Mouse (Mus musculus) forebrain, embryonic 13.5 days (tissue): ENCODE measurements around the gene Tubg2. TPM values are rescaled to one million over a fixed set of nuclear protein-coding genes. Genes with fewer than 3 reads are reported as not detected.

Experiments
- ATAC-seq: fragments of 200-750 bp; cut with Nextera tagmentation; 2 replicates; pipeline ENCODE4 v1.8.0; 2017
- H3K27ac ChIP-seq: fragments of 300-500 bp; sonication (generic); 2 replicates; pipeline ENCODE4 v1.5.1; 2015; ENCODE audit warnings: inconsistent platforms, mild to moderate bottlenecking, moderate library complexity
- H3K27me3 ChIP-seq: fragments of 300-500 bp; sonication (generic); 2 replicates; pipeline ENCODE4 v1.6.1; 2015; ENCODE audit warnings: mild to moderate bottlenecking, inconsistent platforms
- H3K36me3 ChIP-seq: fragments of 300-500 bp; sonication (generic); 2 replicates; pipeline ENCODE4 v1.6.1; 2015; ENCODE audit warnings: mild to moderate bottlenecking, inconsistent platforms; ENCODE audit not compliant: poor library complexity, severe bottlenecking
- H3K4me1 ChIP-seq: fragments of 300-500 bp; sonication (generic); 2 replicates; pipeline ENCODE4 v1.6.1; 2015; ENCODE audit warnings: inconsistent platforms
- H3K4me2 ChIP-seq: fragments of 300-500 bp; sonication (generic); 2 replicates; pipeline ENCODE4 v1.6.1; 2015; ENCODE audit warnings: inconsistent platforms, mild to moderate bottlenecking, moderate library complexity
- H3K4me3 ChIP-seq: fragments of 300-500 bp; sonication (generic); 2 replicates; pipeline ENCODE4 v1.5.1; 2015; ENCODE audit warnings: mild to moderate bottlenecking, inconsistent platforms
- H3K9ac ChIP-seq: fragments of 300-500 bp; sonication (generic); 2 replicates; pipeline ENCODE4 v1.6.1; 2015; ENCODE audit warnings: mild to moderate bottlenecking, inconsistent platforms
- H3K9me3 ChIP-seq: fragments of 300-500 bp; sonication (generic); replicated peaks from 2 replicates; pipeline ENCODE4 v1.6.1; 2016; ENCODE audit warnings: inconsistent platforms
- WGBS: fragments of 180-500 bp; shearing (Covaris S2); methylation state at CpG from one replicate; pipeline ENCODE4 v1.1.7; 2015; 5-methylcytosine and 5-hydroxymethylcytosine counted together
- polyA plus RNA-seq: library from polyadenylated mRNA; unstranded; fragments of >200 nt; fragmentation: Nextera tagmentation; extraction: Ambion mirVana; gene quantifications from 2 replicates; pipeline ENCODE4 v1.2.1, GENCODE M21; 2015

The Tubg2 gene
- polyA plus RNA-seq, 1 experiment from 2014 or later: 14.6 TPM

DNA sequence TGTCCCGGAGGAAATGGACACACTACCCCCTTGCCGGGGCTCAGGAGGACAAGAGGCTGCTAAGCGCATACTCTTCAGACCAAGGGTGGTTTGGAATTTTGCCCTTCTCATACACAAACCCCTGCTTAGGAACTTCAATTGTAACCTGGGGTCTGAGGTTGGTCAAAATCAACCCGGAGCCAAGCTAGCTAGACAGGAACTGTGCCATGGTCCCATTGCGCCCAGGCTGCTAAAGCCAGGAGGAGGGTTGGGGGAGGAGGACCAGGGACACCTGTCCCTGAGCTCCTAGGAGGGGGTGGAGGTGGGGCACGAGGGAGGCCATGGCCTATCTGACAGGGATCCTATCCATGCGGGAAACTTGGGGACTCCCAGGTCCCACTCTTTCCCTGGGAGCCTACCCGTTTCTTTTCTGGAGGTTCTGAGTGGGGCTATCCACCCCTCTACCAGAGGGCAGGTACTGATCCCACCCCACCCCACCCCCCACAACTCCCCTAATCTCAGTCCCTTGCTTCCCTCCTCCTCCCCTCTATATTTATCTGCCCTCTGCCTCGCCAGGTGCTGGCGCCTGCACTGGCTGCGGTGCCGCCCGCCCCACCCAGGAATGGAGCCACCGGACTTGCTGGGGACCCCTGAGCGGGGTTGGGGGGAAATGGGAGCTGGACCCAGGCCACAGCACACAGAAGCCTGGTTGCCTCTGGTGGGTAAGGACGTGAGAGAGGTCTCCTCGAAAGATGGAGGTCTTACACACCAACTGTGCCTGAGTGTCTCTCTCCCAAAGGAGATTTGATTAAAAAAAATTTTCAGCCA is 13.8 kb downstream of the Tubg2 start:
- WGBS: 15% methylated on average over 16 of the region's 17 CpGs
- H3K27ac ChIP-seq: no peak overlapping the region
- H3K4me1 ChIP-seq: peaks cover 52% of the 10 kb centered on the region
- H3K36me3 ChIP-seq: peaks cover 17% of the 10 kb centered on the region
- peak overlapping the region; percentile 83 for H3K4me2 ChIP-seq
- H3K9me3 ChIP-seq: no peaks in the 10 kb centered on the region
- ATAC-seq: no peak
- peak overlapping the region; percentile 69 for H3K4me3 ChIP-seq
- peaks cover 78% of the 10 kb centered on the region for H3K27me3 ChIP-seq
- H3K9ac ChIP-seq: peak overlapping the region; percentile 77

DNA sequence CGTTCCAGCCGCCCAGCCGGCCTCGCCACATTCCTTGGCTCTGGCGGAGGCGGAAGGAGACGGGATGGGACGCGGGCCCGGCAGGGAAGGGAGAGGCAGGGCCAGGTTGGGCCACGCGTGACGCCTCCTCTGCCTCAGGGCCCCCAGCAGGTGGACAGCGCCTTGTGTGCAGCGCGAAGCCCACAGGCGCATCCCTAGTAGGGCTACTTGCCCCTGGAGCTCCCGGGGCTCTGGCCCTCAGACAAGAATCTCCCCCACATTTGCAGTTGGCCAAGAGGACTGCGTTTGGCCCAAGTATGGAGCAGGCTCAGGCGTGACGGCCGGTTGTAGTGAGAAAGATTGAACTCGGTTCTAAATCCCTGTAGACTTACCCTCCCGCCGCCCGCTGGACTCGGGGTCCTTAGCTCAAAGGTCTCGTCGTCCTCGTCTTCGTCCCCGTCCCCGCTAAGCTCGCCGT is 14.7 kb downstream of the Tubg2 start, which contains the start of gene Cntnap1:
TSS of gene Cntnap1 (plus strand) at position 170 of the 457 bp plus-strand sequence.
- Histone ChIP-seq H3K9ac (peak within 1 kb of the TSS; percentile 77), H3K27ac (peak within 1 kb of the TSS; percentile 25; the same call in 1 of the 2 replicates), H3K4me3 (peak within 1 kb of the TSS; percentile 69), H3K27me3 (peaks cover 78% of the 10 kb centered on the region), H3K9me3 (no peaks in the 10 kb centered on the region), H3K36me3 (peaks cover 17% of the 10 kb centered on the region), H3K4me1 (peaks cover 60% of the 10 kb centered on the region), H3K4me2 (peak within 1 kb of the TSS; percentile 83)
- no peak for ATAC-seq
- 0% methylated on average over 35 of the region's 35 CpGs for WGBS

- peak within 1 kb of the TSS; percentile 77 for H3K9ac ChIP-seq
- H3K4me1 ChIP-seq: peaks cover 65% of the 10 kb centered on the region
- peak within 1 kb of the TSS; percentile 83 for H3K4me2 ChIP-seq
- H3K36me3 ChIP-seq: peaks cover 16% of the 10 kb centered on the region
- under 1% methylated on average over 36 of the region's 50 CpGs for WGBS
- ATAC-seq: peak; percentile 96
- peaks cover 77% of the 10 kb centered on the region for H3K27me3 ChIP-seq
- H3K4me3 ChIP-seq: peak within 1 kb of the TSS; percentile 69
- peak within 1 kb of the TSS; percentile 60 for H3K27ac ChIP-seq
- H3K9me3 ChIP-seq: no peaks in the 10 kb centered on the region
These were observed 15.3 kb downstream of the Tubg2 start, which contains the start of gene Plekhh3 for GRCm38 (mm10) chr11:101170811-101171610. TSS of gene Plekhh3 (minus strand) at chr11:101171351.

DNA sequence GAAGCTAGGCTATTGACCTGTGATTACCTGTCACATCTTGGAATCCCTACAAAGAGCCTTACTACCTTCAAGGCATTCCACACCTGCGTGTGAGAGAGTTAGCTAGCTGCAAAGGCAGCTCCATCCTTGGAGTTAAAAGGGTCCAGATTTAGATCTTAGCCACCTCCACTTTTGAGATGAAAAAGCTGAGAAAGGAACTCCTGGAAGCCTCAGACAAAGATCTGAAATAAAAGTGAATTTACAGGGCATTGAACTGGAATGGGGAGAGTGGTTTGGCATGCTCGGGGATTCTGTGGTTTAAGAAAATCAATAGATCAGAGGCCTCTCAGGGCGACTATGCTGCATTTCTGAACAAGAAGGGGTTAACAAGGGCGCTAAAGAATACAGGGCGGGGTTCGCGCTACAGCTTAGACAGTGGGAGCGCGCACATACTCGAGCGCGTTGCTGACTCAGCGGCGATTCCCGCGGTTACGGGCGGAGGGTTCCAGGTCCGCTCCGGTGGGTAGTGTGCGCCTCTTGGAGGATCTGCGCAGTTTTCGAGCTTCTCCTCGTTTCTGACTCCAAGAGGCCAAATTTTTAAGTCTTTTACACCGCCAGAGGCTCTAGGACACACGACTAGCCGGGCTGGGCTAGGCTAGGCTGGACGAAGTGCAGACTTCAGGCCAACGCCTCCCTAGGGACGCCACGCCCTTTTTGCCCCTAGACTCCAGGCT is 16.2 kb downstream of the Tubg2 start:
- peak overlapping the region; percentile 63 for H3K9ac ChIP-seq
- H3K4me3 ChIP-seq: peak overlapping the region; percentile 52
- peaks cover 77% of the 10 kb centered on the region for H3K27me3 ChIP-seq
- H3K9me3 ChIP-seq: no peaks in the 10 kb centered on the region
- peak; percentile 66 for ATAC-seq
- under 1% methylated on average over 31 of the region's 31 CpGs for whole genome bisulfite sequencing
- peaks cover 11% of the 10 kb centered on the region for H3K36me3 ChIP-seq
- H3K27ac ChIP-seq: peak overlapping the region; percentile 60
- peak overlapping the region; percentile 83 for H3K4me2 ChIP-seq
- H3K4me1 ChIP-seq: peaks cover 74% of the 10 kb centered on the region

- 19% methylated on average over 5 of the region's 5 CpGs for WGBS
- Histone ChIP-seq H3K36me3 (peaks cover 5% of the 10 kb centered on the region), H3K9ac (peak overlapping the region; percentile 63), H3K4me1 (peaks cover 79% of the 10 kb centered on the region), H3K4me2 (peak overlapping the region; percentile 83), H3K9me3 (no peaks in the 10 kb centered on the region), H3K27ac (peak overlapping the region; percentile 60), H3K27me3 (peaks cover 77% of the 10 kb centered on the region), H3K4me3 (peak overlapping the region; percentile 52)
- ATAC-seq: no peak
These were observed 16.7 kb downstream of the Tubg2 start for GRCm38 (mm10) chr11:101172434-101172815.

DNA sequence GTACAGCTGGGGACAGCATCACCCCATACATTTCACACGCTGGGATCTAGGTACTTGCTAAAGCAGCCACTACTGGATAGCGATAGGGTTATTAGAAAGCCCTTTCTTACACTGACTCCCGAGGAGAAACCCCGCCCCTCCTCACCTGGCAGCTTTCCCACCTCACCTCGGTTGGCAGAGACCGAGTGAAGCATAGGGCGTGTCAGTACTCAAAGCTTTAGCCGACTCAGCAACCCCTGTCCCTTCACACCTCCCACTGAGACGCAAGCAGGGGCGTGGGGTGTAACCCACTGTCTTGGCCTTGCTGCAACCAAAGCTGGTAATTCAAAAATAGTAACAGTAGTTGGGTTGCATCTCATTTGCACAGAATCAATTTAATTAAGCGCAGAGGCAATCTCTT is 17.4 kb downstream of the Tubg2 start:
- Histone ChIP-seq H3K27ac (no peak overlapping the region), H3K27me3 (peaks cover 77% of the 10 kb centered on the region), H3K9me3 (no peaks in the 10 kb centered on the region), H3K36me3 (no peaks in the 10 kb centered on the region), H3K4me3 (peak overlapping the region; percentile 30; the same call in 1 of the 2 replicates), H3K4me1 (peaks cover 82% of the 10 kb centered on the region), H3K9ac (no peak overlapping the region), H3K4me2 (peak overlapping the region; percentile 63)
- 6% methylated on average over 11 of the region's 11 CpGs for WGBS
- no peak for ATAC-seq

GRCm38 (mm10) chr11:101173631-101174388 is 18.1 kb downstream of the Tubg2 start:
- H3K4me3 ChIP-seq: peak overlapping the region; percentile 30
- H3K36me3 ChIP-seq: no peaks in the 10 kb centered on the region
- H3K27ac ChIP-seq: 0 out of 2 replicates have a peak overlapping the region, but pooled peaks have one; percentile 27
- H3K9me3 ChIP-seq: no peaks in the 10 kb centered on the region
- 1% methylated on average over 61 of the region's 61 CpGs for WGBS
- peak overlapping the region; percentile 51 for H3K9ac ChIP-seq
- peak overlapping the region; percentile 63 for H3K4me2 ChIP-seq
- peaks cover 80% of the 10 kb centered on the region for H3K4me1 ChIP-seq
- peak; percentile 67 for ATAC-seq
- H3K27me3 ChIP-seq: peaks cover 77% of the 10 kb centered on the region

GRCm38 (mm10) chr11:101174389-101174745 is 18.7 kb downstream of the Tubg2 start:
- peak overlapping the region; percentile 63 for H3K4me2 ChIP-seq
- no peak for ATAC-seq
- peaks cover 75% of the 10 kb centered on the region for H3K4me1 ChIP-seq
- H3K9me3 ChIP-seq: no peaks in the 10 kb centered on the region
- peak overlapping the region; percentile 30 for H3K4me3 ChIP-seq
- 35% methylated on average over 9 of the region's 9 CpGs for WGBS
- no peak overlapping the region for H3K27ac ChIP-seq
- no peaks in the 10 kb centered on the region for H3K36me3 ChIP-seq
- H3K9ac ChIP-seq: peak overlapping the region; percentile 51
- peaks cover 77% of the 10 kb centered on the region for H3K27me3 ChIP-seq

- Histone ChIP-seq H3K4me1 (peaks cover 68% of the 10 kb centered on the region), H3K4me3 (peak within 1 kb of the TSS; percentile 34), H3K4me2 (peak within 1 kb of the TSS; percentile 63), H3K9ac (peak within 1 kb of the TSS; percentile 51), H3K27me3 (peaks cover 75% of the 10 kb centered on the region), H3K27ac (no peak within 1 kb of the TSS), H3K36me3 (no peaks in the 10 kb centered on the region), H3K9me3 (no peaks in the 10 kb centered on the region)
- WGBS: 26% methylated on average over 14 of the region's 14 CpGs
- no peak for ATAC-seq
These were observed 19.3 kb downstream of the Tubg2 start, which contains the start of gene Ccr10 for GRCm38 (mm10) chr11:101174851-101175628. TSS of gene Ccr10 (minus strand) at chr11:101175443.

GRCm38 (mm10) chr11:101175636-101176116 is 20.0 kb downstream of the Tubg2 start:
- 8% methylated on average over 11 of the region's 11 CpGs for WGBS
- Histone ChIP-seq H3K9ac (no peak overlapping the region), H3K27me3 (peaks cover 71% of the 10 kb centered on the region), H3K4me2 (peak overlapping the region; percentile 56), H3K27ac (no peak overlapping the region), H3K36me3 (no peaks in the 10 kb centered on the region), H3K4me1 (peaks cover 61% of the 10 kb centered on the region), H3K4me3 (peak overlapping the region; percentile 34), H3K9me3 (no peaks in the 10 kb centered on the region)
- no peak for ATAC-seq
